Mouse (Mus musculus): ENCODE measurements at regions not wholly inside any gene's neighbourhood (a gene's known extent, or its start where the extent isn't known, plus 50 kb on each side); places are given as distances from the start of the nearest gene placed in this dataset.
A peak's percentile ranks its signal among the peaks of the same experiment; 100 is the strongest.

GRCm38 (mm10) chr12:7662027-7662426 is 315.4 kb upstream of the Apob start:
- no peak for DNase-seq (ENCODE audit: low spot score)

DNA sequence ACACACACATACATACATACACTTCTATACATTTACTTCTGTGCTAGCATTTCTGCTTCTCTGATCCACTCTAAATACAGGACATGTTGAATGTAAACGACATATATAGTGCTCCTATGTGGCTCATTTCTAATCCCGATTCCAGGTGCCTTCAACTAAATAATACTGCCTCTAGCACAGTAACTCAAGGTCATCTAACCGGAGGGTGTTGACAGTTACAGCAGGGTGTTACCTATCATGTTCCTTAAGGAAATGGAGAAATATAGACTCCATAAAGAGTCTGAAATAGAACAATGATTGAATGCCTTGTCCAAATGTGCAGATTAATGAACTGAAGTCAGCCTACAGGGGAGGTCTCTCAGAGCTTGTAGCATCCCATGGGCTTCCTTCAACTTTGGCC is 307.3 kb upstream of the Apob start:
- no peak for DNase-seq (ENCODE audit: low spot score)

DNA sequence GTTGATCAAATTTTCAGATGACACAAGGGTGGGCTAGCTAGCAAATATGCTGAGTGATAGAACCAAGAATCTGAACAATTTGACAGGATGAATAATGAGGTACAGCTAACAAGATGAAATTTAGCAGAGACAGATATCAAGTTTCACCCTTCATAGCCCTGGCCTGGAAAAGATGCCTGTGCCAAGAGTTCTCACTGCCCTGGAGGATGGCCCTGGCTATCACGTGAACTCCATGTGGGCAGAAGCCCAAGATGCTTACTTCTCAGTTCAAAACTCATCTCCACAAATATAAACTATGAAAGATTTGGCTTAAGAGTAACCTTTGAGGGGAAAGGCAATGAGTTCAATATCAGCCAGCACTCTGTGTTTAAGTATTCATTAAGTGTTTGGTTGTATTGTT is 306.9 kb upstream of the Apob start:
- DNase-seq (ENCODE audit: low spot score), result peak; percentile 4

GRCm38 (mm10) chr12:7691996-7692395 is 285.5 kb upstream of the Apob start:
- no peak for DNase-seq (ENCODE audit: low spot score)

DNA sequence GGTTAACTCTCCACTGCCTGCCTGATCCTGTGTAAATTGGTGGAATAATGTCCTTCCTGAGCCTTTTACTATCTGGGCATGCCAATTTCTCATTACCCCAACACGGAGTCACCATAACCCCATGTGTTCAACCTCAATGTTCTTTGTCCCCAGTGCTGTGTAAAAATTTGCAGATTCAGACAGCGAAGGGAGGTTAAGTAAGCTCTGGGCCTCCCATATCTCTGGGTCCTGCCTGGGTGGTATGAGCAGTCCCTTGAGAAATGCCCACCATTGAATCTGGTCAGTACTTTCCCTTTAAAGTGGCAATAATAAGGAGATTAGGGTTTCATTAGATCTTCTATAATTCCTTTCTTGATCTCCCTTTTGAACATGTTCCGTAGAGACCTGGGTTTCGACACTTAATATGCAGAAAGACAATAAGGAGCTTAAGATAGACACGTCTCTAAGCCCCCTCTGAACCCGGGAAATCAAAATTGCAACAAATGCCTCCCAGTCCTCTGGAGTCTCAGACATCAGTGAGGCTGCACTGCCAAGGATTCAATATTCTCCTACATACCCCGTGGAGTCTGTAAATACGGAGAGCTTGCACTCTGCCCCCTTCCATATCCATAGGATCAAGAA is 279.0 kb upstream of the Apob start:
- DNase-seq (ENCODE audit: low spot score), result no peak

- no peak for DNase-seq (ENCODE audit: low spot score)
Measured at GRCm38 (mm10) chr12:7709102-7709501, 268.3 kb upstream of the Apob start.

DNA sequence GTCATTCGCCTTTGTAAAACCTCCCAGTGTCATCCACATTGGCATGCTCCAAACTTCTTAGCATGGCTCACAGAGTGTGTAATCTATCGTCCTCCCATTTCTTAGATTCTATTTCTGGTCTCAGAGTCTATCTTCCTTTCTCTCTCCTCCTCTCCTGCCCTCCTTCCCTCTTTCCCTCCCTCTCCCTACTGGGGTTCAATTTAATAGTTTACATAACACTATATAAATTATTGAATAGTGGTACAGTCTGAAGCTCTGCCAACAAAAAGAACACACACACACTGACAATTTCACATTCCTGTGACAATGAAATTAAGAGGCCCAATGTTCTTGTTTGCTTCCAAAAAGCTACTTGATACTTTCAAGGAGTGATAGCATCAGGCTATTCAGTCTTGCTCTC is 267.6 kb upstream of the Apob start:
- DNase-seq (ENCODE audit: low spot score), result no peak

DNA sequence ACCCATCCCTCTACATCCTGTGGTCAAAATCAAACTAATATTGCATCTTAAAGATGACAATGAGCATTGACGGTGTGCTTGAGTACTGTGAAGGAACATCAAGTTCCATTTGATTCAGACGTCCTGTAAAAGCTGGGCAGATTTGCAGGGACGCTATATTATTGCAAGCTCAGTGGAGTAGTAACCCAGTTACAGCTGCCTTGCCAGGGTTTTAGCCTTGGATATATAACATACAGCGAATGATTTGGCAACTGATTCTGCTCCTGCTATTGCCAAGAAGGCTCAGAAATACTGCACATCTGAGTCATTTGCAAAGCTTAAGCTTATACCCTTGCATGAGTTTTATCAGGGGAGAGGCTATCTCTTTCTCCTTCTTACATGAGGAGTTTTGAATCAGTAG is 262.4 kb upstream of the Apob start:
- DNase-seq (ENCODE audit: low spot score), result no peak

DNA sequence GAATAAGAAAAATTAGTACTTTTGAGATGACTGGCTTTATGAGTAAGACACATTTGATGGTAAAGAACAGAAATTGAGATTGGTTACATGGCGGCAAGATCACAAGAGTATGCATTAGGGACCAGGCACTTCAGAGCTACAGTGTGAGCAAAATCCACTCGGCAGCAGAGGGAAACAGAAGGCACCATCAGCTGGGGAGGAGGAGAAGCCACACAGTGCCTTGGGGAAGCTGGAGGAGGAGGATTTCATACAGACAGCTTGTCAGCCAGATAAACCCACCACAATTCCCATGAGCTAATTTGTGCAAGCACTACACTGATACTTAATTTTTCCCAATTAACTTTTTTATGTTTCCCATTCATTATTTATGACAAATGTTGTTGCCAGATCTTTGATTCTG is 258.9 kb upstream of the Apob start:
- no peak for DNase-seq (ENCODE audit: low spot score)

- no peak for DNase-seq (ENCODE audit: low spot score)
Measured at GRCm38 (mm10) chr12:7719080-7719479, 258.4 kb upstream of the Apob start.

DNA sequence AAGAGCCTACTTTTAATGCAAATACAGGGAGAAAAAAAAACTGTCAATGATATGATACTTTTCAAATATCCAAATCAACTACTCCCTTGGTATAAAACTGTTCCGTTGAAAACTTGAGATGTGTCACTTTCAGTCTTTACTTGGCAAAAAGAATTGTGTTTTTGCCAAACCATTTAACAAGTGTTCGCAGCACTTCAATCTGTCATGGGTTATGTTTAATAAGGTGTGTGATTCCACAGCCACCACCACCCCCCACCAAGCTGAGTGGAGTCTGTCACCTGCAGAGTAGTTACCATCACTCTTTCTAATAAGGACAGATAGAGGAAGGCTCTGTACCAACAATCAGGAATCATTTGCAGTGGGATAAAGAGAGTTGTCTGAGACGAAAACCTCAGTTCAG is 252.5 kb upstream of the Apob start:
- DNase-seq (ENCODE audit: low spot score), result no peak

DNA sequence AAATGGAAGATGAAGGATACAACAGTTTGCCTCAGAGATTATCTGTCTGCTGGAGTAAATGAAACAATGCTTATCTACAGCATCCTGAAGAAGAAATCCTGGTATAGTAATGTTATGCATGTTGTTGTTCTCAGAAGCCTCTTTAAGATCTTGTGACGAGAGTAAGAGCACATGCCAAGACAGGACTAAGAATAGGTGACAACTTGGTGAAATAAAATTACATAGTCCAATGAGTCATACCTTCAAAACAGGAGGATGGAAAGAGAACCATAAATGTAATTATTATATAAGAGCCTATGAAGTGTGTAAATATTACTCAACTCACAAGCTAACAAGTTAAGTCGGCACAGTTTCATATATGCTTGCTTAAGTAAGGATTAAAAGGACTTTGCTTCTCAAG is 239.4 kb upstream of the Apob start:
- no peak for DNase-seq (ENCODE audit: low spot score)

DNA sequence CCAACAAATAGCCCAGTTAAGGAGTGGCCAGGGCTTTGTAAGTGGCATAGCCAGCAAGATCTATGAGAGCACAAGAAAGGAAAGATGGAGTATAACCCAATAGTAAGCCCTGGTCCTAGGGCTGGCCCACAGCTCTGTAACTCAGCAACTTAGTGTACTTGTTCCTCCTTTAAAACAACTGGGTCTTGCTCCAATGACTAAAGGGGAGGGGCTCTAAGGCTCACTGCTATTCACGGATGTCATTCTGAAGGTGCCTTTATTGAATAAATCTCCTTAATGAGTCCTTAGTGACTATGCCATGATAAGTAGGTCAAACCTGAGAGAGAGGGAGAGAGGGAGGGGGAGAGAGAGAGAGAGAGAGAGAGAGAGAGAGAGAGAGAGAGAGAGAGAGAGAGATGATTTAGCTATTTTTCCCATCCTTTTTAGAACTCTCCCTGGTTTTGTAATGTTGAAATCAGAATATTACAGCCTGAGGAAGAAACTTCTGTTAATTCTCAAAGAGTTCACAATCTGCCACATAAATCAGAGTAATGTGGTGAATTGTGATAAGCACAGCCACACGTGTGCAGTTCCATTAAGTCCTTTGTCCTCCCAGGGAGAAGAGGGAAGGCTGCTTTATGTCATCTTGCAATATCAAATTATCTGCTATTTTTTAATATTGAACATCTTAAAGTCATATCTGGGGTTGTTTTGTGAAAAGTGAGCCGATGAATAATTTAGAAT is 238.7 kb upstream of the Apob start:
- no peak for DNase-seq (ENCODE audit: low spot score)

- DNase-seq (ENCODE audit: low spot score), result no peak
Measured at GRCm38 (mm10) chr12:7739352-7739994, 238.0 kb upstream of the Apob start.

DNA sequence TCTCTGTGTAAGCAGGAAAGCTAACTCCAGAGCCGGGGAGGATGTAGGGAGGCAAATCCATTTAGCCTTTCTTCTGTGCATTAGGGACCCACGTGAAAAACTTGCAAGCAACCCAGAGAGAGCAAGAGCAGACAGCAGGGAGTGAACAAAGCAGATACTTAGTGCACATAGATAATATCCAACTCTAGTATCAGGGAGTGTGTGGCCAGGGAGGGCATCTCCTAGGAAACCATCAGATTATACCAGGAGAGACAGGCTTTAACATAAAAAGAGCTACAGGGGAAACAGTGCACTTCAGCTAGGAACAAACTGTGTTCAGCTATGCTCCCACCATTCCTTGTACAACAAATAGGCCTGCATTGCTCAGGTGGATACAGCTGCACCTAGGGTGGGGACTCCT is 230.7 kb upstream of the Apob start:
- no peak for DNase-seq (ENCODE audit: low spot score)

- DNase-seq (ENCODE audit: low spot score), result no peak
Measured at GRCm38 (mm10) chr12:7749319-7750238, 227.9 kb upstream of the Apob start.

DNA sequence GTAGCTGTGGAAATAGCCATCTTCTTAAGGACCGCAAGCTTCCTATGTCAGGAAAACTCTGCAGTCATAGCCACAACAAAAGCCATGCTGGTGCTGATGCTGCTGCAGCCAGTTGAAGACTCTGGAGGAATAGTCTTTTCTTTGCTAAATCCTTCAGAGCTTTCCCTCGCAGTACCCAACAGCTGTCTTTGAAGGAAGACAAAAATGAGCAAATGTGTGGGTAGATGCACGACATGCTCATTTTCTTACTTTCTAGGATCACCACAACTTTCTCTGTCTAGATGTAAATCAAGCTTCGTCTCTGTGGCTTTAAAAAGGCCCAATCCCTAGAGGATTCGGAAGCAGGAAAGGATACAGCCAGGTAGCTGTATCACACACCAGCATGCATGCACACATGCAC is 222.6 kb upstream of the Apob start:
- no peak for DNase-seq (ENCODE audit: low spot score)

- DNase-seq (ENCODE audit: low spot score), result no peak
Measured at GRCm38 (mm10) chr12:7764795-7765697, 212.4 kb upstream of the Apob start.

- DNase-seq (ENCODE audit: low spot score), result no peak
Measured at GRCm38 (mm10) chr12:7774127-7774526, 203.3 kb upstream of the Apob start.

- DNase-seq (ENCODE audit: low spot score), result peak; percentile 3
Measured at GRCm38 (mm10) chr12:7776335-7776734, 201.1 kb upstream of the Apob start.

All from adipocyte (in vitro differentiated cells).